Mouse (Mus musculus): Measurements from ENCODE around the gene Fxyd1. TPM values are rescaled to one million over a fixed set of nuclear protein-coding genes. Genes with fewer than 3 reads are reported as not detected.

The Fxyd1 gene
- total and polyA plus RNA-seq, 3 experiments: 0.22 TPM; not detected in 2

DNA sequence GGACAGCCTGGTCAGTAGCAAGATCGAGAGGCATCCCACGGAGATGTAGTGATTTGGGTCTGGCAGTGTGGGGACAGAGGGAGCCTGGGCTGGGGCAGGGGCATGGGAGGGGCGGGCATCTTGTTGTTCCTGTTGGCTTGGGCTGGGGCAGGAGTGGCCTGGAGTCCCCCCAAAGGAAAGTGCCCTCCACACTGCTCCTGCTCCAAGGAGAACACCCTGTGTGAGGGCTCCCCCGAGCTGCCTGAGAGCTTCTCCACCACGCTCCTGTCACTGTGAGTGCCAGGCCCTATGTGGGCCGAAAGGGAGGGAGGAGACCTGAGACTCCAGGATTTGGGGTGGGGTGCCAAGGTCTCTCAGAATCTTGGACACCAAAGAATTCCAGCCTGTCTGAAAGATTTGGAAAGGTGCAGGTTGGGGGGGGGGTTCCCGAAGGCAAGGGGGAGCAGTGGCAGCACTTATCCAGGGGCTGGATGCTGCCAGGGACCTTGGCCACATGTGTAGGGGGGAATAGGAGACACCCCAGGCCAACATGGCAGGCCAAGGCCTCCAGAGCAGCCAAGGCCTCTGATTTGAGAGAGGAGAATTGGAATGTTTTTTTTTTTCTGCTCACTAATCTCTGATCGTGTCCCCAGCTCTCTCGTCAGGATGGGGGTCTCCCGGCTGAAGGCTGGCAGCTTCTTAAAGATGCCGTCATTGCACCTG is 3.1 kb upstream of the Fxyd1 start:
- H3K9ac ChIP-seq (ENCODE audit: control insufficient read depth, low read depth, low read length, poor library complexity, severe bottlenecking): no peak overlapping the region
- H3K4me3 ChIP-seq (ENCODE audit: control insufficient read depth in 1 of 2, insufficient read depth in 1 of 2, low read depth in 2 of 2, low read length in 2 of 2): no peak overlapping the region
- no peaks in the 10 kb centered on the region for H3K79me2 ChIP-seq (ENCODE audit: control insufficient read depth, insufficient read depth, low read length, poor library complexity)
- no peaks in the 10 kb centered on the region for H3K4me1 ChIP-seq (ENCODE audit: control insufficient read depth in 1 of 2, insufficient read depth in 2 of 2, low read length in 2 of 2)
- TF ChIP-seq ZMIZ1 (IDR thresholded peaks at IDR 0.05; ENCODE audit: low read depth, low read length) (no peak), MAFK (IDR thresholded peaks at IDR 0.05; ENCODE audit: borderline replicate concordance, low read depth, low read length) (no peak), POLR2AphosphoS2 (IDR thresholded peaks at IDR 0.05; ENCODE audit: low read length) (no peak), RCOR1 (IDR thresholded peaks at IDR 0.05; ENCODE audit: low read depth, low read length) (no peak), BHLHE40 (IDR thresholded peaks at IDR 0.05; ENCODE audit: borderline replicate concordance, low read depth, low read length) (no peak), MXI1 (IDR thresholded peaks at IDR 0.05; ENCODE audit: low read depth, low read length) (no peak)
- H3K27me3 ChIP-seq (ENCODE audit: control insufficient read depth in 1 of 2, insufficient read depth in 2 of 2, low read length in 2 of 2): no peaks in the 10 kb centered on the region
- DNase-seq (ENCODE audit: low read depth, low spot score): no peak
- no peaks in the 10 kb centered on the region for H3K9me3 ChIP-seq (replicated peaks; ENCODE audit: insufficient read depth, low read length)
- no peak overlapping the region for H3K27ac ChIP-seq (ENCODE audit: control insufficient read depth, low read depth, low read length)
- no peaks in the 10 kb centered on the region for H3K36me3 ChIP-seq (ENCODE audit: control insufficient read depth in 1 of 2, insufficient read depth in 2 of 2, low read length in 2 of 2)

DNA sequence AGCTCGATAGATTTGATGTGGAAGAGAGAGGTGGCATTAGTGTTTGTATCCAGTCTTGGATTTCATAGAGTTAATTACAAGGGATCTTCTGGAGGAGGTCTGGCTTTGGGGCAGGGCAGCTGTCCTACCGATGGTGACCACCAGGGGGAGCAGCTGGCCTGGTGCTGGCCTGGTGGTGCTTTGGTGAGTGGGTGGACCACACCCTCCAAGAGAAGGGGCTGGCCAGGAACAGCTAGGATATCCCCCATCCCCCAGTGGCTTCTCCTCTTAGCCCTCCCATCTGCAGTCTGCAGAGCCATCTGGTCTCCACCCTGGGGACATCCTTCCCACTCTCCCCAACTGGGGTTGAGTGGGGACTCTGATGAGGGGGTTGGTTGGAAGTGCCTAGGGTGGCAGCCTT is 2.1 kb upstream of the Fxyd1 start, which contains the start of gene Lgi4:
Gene Lgi4 (plus strand): TSS at position 235 of the 400 bp plus-strand sequence.
- H3K79me2 ChIP-seq (ENCODE audit: control insufficient read depth, insufficient read depth, low read length, poor library complexity): no peaks in the 10 kb centered on the region
- H3K4me1 ChIP-seq (ENCODE audit: control insufficient read depth in 1 of 2, insufficient read depth in 2 of 2, low read length in 2 of 2): no peaks in the 10 kb centered on the region
- TF ChIP-seq E2F4 (IDR thresholded peaks at IDR 0.05; ENCODE audit: borderline replicate concordance, low read depth, low read length) (no peak), ZC3H11A (IDR thresholded peaks at IDR 0.05; ENCODE audit: low read depth, low read length) (peak; percentile 63), GATA1 (IDR thresholded peaks at IDR 0.05; ENCODE audit: low read depth, low read length) (no peak), ZNF384 (IDR thresholded peaks at IDR 0.05; ENCODE audit: low read depth, low read length) (no peak), CTCF (IDR thresholded peaks at IDR 0.05 in 2 of 3, conservative IDR thresholded peaks at IDR 0.05 in 1 of 3; ENCODE audit: control insufficient read depth in 1 of 3, insufficient read depth in 1 of 3, low read depth in 2 of 3, low read length in 3 of 3, poor library complexity in 1 of 3, severe bottlenecking in 1 of 3) (peak; percentile 88 to 96 (median 89)), SIN3A (IDR thresholded peaks at IDR 0.05; ENCODE audit: low read length) (no peak), POLR2AphosphoS5 (IDR thresholded peaks at IDR 0.05; ENCODE audit: borderline replicate concordance, low read depth, low read length) (no peak), RAD21 (IDR thresholded peaks at IDR 0.05; ENCODE audit: low read depth, low read length) (peak; percentile 65), SMC3 (IDR thresholded peaks at IDR 0.05; ENCODE audit: low read depth, low read length) (peak; percentile 85), EP300 (IDR thresholded peaks at IDR 0.05; ENCODE audit: low read depth in 1 of 2, low read length in 2 of 2) (no peak)
- no peaks in the 10 kb centered on the region for H3K36me3 ChIP-seq (ENCODE audit: control insufficient read depth in 1 of 2, insufficient read depth in 2 of 2, low read length in 2 of 2)
- H3K27ac ChIP-seq (ENCODE audit: control insufficient read depth, low read depth, low read length): no peak within 1 kb of the TSS
- peak; percentile 67 for DNase-seq (ENCODE audit: low read depth, low spot score)
- no peak within 1 kb of the TSS for H3K9ac ChIP-seq (ENCODE audit: control insufficient read depth, low read depth, low read length, poor library complexity, severe bottlenecking)
- H3K4me3 ChIP-seq (ENCODE audit: control insufficient read depth in 1 of 2, insufficient read depth in 1 of 2, low read depth in 2 of 2, low read length in 2 of 2): no peak within 1 kb of the TSS
- no peaks in the 10 kb centered on the region for H3K9me3 ChIP-seq (replicated peaks; ENCODE audit: insufficient read depth, low read length)
- no peaks in the 10 kb centered on the region for H3K27me3 ChIP-seq (ENCODE audit: control insufficient read depth in 1 of 2, insufficient read depth in 2 of 2, low read length in 2 of 2)

All from MEL (cell line).